Mouse (Mus musculus): ENCODE results near the gene Mcm2.

- no peak for TF ChIP-seq MAX (IDR thresholded peaks at IDR 0.05)
- TF ChIP-seq CTCF (IDR thresholded peaks at IDR 0.05; ENCODE audit: control insufficient read depth, insufficient read depth, insufficient read length), result no peak
These were observed 27.0 kb downstream of the Mcm2 start for GRCm38 (mm10) chr6:88871546-88871945.

Data from C2C12 (cell line).